Mouse (Mus musculus): ENCODE data around the gene Slc5a4a.

Slc5a4a gene

GRCm38 (mm10) chr10:76147278-76147677 lies at the start of gene Slc5a4a:
Gene Slc5a4a (plus strand): TSS chr10:76147451.
- DNase-seq: no peak

- no peak for DNase-seq
These were observed 36.4 kb upstream of the Slc5a4a start, which contains the start of gene Slc5a4b for GRCm38 (mm10) chr10:76110861-76111260. Gene Slc5a4b (minus strand): TSS chr10:76110961.

- DNase-seq: peak; percentile 63
These were observed 29.3 kb upstream of the Slc5a4a start for GRCm38 (mm10) chr10:76117966-76118365.

GRCm38 (mm10) chr10:76118741-76119140 lies 28.5 kb upstream of the Slc5a4a start:
- DNase-seq: peak; percentile 46

- DNase-seq: peak; percentile 84
These were observed 27.0 kb upstream of the Slc5a4a start for GRCm38 (mm10) chr10:76120124-76120711.

- no peak for DNase-seq
These were observed 25.8 kb upstream of the Slc5a4a start for GRCm38 (mm10) chr10:76121495-76121894.

- no peak for DNase-seq
These were observed 14.7 kb upstream of the Slc5a4a start for GRCm38 (mm10) chr10:76132506-76132905.

- no peak for DNase-seq
These were observed 10.9 kb upstream of the Slc5a4a start for GRCm38 (mm10) chr10:76136318-76136717.

- DNase-seq: no peak
These were observed 405 bp upstream of the Slc5a4a start for GRCm38 (mm10) chr10:76146846-76147245.

- DNase-seq: no peak
These were observed 8.7 kb downstream of the Slc5a4a start for GRCm38 (mm10) chr10:76155911-76156310.

- DNase-seq: no peak
These were observed 10.3 kb downstream of the Slc5a4a start for GRCm38 (mm10) chr10:76157528-76157927.

- DNase-seq: no peak
These were observed 10.8 kb downstream of the Slc5a4a start for GRCm38 (mm10) chr10:76158009-76158408.

- peak; percentile 30 for DNase-seq
These were observed 27.6 kb downstream of the Slc5a4a start for GRCm38 (mm10) chr10:76174899-76175298.

- no peak for DNase-seq
These were observed 38.0 kb downstream of the Slc5a4a start for GRCm38 (mm10) chr10:76185216-76185615.

GRCm38 (mm10) chr10:76188010-76188409 lies 40.8 kb downstream of the Slc5a4a start:
- no peak for DNase-seq

- no peak for DNase-seq
These were observed 54.2 kb downstream of the Slc5a4a start for GRCm38 (mm10) chr10:76201416-76201815.

- DNase-seq: peak; percentile 83
These were observed 54.7 kb downstream of the Slc5a4a start for GRCm38 (mm10) chr10:76201978-76202377.

GRCm38 (mm10) chr10:76203798-76204283 lies 56.6 kb downstream of the Slc5a4a start:
- DNase-seq: peak; percentile 68

GRCm38 (mm10) chr10:76207262-76207796 lies 60.1 kb downstream of the Slc5a4a start:
- DNase-seq: no peak

GRCm38 (mm10) chr10:76209241-76209640 lies 62.0 kb downstream of the Slc5a4a start:
- DNase-seq: no peak

- no peak for DNase-seq
These were observed 63.6 kb downstream of the Slc5a4a start for GRCm38 (mm10) chr10:76210806-76211205.

- DNase-seq: no peak
These were observed 64.9 kb downstream of the Slc5a4a start for GRCm38 (mm10) chr10:76212121-76212520.

GRCm38 (mm10) chr10:76214161-76214560 lies 66.9 kb downstream of the Slc5a4a start:
- no peak for DNase-seq

- no peak for DNase-seq
These were observed 69.8 kb downstream of the Slc5a4a start for GRCm38 (mm10) chr10:76217056-76217455.

GRCm38 (mm10) chr10:76218240-76218639 lies 71.0 kb downstream of the Slc5a4a start:
- DNase-seq: no peak

All from retina, postnatal 1 day (tissue).